Mouse (Mus musculus) gastrocnemius, postnatal 14 days (tissue): ENCODE measurements around the gene Adarb2. TPM values are rescaled to one million over a fixed set of nuclear protein-coding genes. Genes with fewer than 3 reads are reported as not detected.

Experiments used
- DNase-seq: peaks from one replicate; pipeline ENCODE4 v3.0.0; 2021; ENCODE audit warnings: mixed read lengths
- intact Hi-C: fragments of 180-260 bp; cut with DNase I; formaldehyde crosslinking; loops from one replicate; pipeline ENCODE4 v1.15.1; 2025; ENCODE audit warnings: low total_unique reads
- total RNA-seq, 2 experiments: library from RNA; stranded (reverse); gene quantifications; 2 replicates each; pipeline ENCODE4 v1.2.3; 2021

Adarb2 gene
- total RNA-seq, 2 experiments from 2014 or later = 0.06 to 0.07 TPM

- no peak for DNase-seq
- intact Hi-C loops = no loop called here
Measured at GRCm38 (mm10) chr13:8633385-8634337, 431.0 kb downstream of the Adarb2 start.

GRCm38 (mm10) chr13:8642084-8642483 is 439.4 kb downstream of the Adarb2 start:
- no peak for DNase-seq
- intact Hi-C loops = no loop called here

DNA sequence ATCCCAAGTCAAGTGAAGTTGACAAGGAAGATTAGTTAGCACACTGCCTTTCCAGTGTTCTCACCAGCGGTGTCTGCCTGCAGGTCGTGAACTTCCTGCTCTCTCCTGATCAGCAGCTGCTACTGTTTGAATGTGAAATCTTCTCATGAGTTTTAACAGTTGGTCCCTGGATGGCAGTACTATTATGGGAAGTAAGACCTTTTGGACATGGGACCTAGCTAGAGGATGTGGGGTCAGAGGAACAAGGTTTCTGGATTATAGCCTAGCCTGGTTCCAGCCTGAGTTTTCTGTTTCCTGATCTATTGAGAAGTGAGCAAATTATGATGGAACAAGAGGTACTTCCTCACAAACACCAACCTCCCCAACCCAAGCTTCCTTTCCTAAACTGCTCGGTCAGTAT is 441.3 kb downstream of the Adarb2 start:
- intact Hi-C loops = no loop called here
- no peak for DNase-seq

DNA sequence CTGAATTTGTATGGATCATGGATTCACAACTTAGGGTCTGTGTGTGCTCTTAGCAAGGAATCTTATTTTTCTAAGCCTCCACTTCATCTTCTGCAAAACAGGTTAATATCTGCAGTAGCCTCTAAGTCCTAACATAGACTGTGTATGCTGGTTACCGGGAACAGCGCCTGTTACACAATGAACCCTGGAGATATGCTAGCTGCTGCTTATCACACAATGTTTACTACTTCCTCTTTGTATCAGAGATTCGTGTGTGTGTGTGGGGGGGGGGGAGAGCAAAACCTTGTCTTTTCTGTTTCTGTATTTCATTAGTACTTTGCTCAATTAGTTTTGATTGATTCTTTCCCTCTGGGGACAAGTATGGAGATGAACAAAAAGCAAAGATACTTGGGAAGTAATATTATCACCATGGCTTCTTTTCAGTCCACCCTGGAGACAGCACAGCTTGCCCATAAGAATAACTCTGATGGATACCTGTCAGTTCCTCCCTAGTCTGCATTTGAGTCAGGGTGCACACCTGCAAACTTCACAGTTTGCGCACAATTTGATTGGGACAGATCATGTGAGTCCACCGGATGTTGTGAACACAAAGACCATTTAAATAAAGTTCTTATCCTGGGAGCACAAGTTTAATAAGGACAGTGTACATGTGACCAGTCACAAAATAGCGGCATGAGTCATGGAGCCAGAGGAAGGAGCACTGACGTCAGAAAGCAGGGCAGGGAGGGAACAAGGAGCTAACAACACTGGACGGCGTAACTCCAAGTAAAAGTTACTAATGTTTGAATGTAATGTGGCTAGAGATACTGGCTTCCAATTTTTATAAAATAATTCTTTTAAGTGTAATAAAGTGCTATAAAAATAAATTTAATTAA is 442.4 kb downstream of the Adarb2 start:
- no peak for DNase-seq
- intact Hi-C loops = no loop called here

DNA sequence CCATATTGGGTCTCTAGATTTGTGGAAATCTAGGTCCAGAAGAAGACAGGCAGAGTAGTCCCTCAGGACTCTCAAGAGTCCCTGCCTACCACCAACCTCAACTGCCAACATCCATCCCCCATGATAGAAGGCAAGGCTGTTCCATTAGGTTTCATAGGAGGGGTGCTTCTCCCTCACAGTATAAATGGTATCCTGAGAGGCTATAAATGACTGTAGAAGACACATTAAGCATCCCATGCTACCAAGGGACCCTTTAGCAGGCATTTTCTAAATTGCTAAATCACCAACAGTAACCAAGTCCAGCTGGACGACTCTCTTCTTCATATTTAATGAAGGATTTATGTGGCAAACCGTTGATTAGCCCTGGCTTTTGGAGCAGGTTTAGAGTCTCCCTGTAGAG is 446.6 kb downstream of the Adarb2 start:
- intact Hi-C loops = no loop called here
- DNase-seq = no peak

DNA sequence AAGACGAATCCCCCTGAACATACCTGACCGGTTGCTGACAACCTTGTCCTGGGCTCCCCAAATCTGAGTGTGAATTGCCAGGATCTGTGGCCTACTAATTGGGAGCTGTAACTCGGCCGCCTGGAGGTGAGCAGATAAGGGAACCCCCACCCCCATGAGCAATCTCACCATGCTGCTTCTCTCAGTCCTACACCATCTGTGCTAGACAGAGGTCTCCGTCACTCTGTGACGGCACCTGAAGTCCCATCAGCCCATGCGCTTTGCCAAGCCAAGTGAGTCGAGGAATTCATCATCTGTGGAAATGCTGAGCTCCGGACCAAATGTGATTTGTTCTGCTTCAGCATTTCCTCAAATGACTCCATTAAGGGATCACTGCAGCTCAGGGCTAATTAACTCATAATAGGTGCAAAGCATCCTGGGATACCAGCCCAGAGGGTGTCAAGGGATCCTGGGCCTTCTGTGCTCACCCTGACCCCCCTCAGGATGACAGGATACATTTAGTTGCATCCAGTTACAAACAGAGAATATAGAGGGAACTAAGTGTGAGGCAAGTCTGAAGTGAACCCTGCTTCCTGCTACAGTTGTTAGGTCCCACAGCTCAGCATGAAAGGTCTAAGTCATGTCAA is 462.1 kb downstream of the Adarb2 start:
- intact Hi-C loops = no loop called here
- DNase-seq = no peak

DNA sequence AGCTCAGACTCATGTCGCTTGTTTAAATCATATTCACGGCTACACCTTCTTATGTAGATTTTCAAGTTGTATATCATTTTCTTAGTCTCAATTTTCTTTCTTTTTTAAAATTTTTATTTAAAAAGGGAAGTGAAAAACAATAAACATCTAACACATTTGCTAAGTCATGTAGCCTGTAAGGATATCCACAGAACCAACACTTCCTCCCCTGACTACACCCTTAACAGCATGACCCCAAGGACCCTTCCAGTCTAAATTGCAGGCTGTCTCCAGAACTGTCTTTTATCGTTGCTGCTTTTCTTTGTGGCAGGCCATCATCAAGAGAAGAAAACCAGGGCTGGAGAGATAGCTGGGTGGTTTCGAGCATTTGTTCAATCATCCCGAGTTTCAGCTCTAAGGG is 474.5 kb downstream of the Adarb2 start:
- intact Hi-C loops = no loop called here

GRCm38 (mm10) chr13:8680470-8681129 is 477.9 kb downstream of the Adarb2 start:
- DNase-seq = no peak
- intact Hi-C loops = no loop called here

More for the DNA sequence above, 474.5 kb downstream of the Adarb2 start:
- no peak for DNase-seq

DNA sequence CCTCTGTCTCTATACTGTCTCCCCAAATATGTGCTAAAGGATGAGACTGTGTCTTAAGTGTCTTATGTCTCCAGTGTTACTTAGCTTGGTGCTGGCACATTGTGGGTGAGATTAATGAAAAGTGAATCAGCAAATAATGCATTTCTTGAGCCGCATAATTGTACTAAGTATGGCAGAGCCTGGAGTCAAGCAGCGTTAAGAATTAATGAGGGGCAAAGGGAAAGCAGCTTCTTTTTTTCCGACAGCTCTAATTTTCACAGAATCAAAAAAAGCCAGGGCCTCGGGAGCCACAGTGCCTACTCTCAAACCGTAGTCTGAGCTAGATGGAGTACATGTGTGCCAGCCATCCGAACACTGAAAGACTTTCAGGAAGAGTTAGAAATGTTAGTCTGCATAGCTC is 488.8 kb downstream of the Adarb2 start:
- intact Hi-C loops = no loop called here
- DNase-seq = no peak

- DNase-seq = no peak
- intact Hi-C loops = no loop called here
Measured at GRCm38 (mm10) chr13:8692787-8693186, 490.1 kb downstream of the Adarb2 start.

DNA sequence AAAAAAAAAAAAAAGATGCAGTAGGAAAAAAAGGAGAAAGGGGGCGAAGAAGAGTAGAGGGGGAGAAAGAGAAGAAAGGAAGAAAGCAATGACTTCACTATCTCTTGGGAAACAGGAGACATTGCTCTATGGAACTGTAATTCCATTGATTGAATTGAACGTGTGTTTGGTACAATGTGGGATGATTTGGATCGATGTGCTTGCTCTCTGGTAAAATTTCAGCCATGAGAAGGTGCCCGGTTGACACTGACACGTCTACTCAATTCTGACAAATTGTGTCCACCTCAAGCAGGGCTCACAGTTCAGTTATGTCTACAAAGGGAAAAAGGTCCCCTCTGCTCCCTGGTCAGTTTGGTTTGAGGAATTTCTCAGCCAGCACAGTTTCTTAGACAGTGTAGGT is 495.8 kb downstream of the Adarb2 start:
- no peak for DNase-seq
- intact Hi-C loops = no loop called here

DNA sequence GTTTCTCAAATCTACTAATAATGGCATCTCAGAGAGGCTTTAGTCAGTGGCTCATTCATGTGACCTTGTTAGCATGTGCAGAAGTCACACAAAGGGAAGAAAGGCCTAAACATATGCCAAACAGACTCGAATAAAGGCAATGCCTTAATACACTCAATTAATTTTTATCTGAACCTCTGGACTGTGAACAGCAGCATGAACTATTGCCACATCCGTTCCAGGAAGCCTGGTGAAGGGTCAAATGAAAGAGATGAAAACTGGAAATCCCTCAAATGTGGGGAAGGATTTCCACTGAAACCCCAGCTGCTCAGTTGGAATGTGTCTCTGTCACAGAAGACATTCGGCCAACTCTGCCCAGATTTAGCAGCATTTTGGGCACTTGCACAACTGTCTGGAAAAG is 497.2 kb downstream of the Adarb2 start:
- no peak for DNase-seq
- intact Hi-C loops = no loop called here

DNA sequence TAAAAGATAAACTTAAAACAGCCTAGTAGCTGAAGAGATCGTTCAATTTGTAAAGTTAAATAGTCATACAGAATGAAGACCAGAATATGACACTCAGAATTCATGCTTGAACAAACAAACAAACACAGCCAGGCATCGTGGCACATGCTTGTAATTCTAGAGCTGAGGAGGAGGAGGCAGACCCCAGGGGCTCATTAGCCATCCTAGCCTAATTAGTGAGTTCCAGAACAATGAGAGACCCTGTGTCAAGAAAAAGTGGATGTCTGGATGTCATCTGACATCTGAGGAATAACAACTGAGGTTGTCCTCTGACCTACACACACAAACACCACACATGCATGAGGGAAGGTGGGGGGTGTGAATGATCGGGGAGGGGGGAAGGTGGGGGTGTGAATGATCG is 498.3 kb downstream of the Adarb2 start:
- no peak for DNase-seq
- intact Hi-C loops = no loop called here

- no peak for DNase-seq
- intact Hi-C loops = no loop called here
Measured at GRCm38 (mm10) chr13:8705296-8705695, 502.6 kb downstream of the Adarb2 start.

- intact Hi-C loops = no loop called here
- DNase-seq = no peak
Measured at GRCm38 (mm10) chr13:8713377-8713776, 510.7 kb downstream of the Adarb2 start.

- intact Hi-C loops = no loop called here
- no peak for DNase-seq
Measured at GRCm38 (mm10) chr13:8729972-8730645, 527.4 kb downstream of the Adarb2 start.

GRCm38 (mm10) chr13:8737139-8737865 is 534.6 kb downstream of the Adarb2 start:
- DNase-seq = no peak
- intact Hi-C loops = no loop called here

DNA sequence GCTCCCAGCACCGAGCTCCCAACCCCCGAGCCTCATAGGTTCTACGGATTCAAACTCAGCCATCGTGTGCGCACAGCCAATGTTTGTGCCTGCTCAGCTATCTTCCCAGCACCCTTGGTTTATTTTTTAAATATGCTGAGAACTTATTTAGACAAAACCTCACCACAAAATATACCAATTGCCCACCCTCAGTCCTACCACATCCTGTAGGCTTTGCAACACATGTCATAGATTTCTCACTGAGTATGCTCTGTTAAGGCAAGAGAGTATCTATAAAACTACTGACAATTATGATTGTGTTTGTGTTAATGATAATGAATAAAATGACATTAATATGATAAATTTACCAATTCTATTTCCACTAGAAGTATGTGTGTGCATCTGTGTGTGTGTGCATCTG is 540.1 kb downstream of the Adarb2 start:
- DNase-seq = no peak
- intact Hi-C loops = no loop called here
